Mouse (Mus musculus): ENCODE data around the gene Ubxn7. TPM values are rescaled to one million over a fixed set of nuclear protein-coding genes. Genes with fewer than 3 reads are reported as not detected.

Gene Ubxn7
- polyA plus RNA-seq, 1 experiment from 2014 or later, result 26.4 TPM

- Histone ChIP-seq H3K4me1 (peaks cover 3% of the 10 kb centered on the region; the same call in 1 of the 2 replicates), H3K4me3 (no peak overlapping the region), H3K9me3 (replicated peaks) (no peaks in the 10 kb centered on the region), H3K27ac (no peak overlapping the region), H3K27me3 (ENCODE audit: low read depth, poor library complexity, severe bottlenecking) (no peaks in the 10 kb centered on the region), H3K36me3 (peaks cover 74% of the 10 kb centered on the region)
- 91% methylated on average over 3 of the region's 3 CpGs for WGBS
- DNase-seq (ENCODE audit: low spot score), result no peak
Observed at GRCm38 (mm10) chr16:32390882-32391281, 58.8 kb downstream of the Ubxn7 start.

GRCm38 (mm10) chr16:32395679-32396540, 63.9 kb downstream of the Ubxn7 start:
- H3K4me3 ChIP-seq, result no peak overlapping the region
- no peak for DNase-seq (ENCODE audit: low spot score)
- H3K4me1 ChIP-seq, result peaks cover 5% of the 10 kb centered on the region; the same call in 1 of the 2 replicates
- no peak overlapping the region for H3K27ac ChIP-seq
- peaks cover 31% of the 10 kb centered on the region for H3K36me3 ChIP-seq
- no peaks in the 10 kb centered on the region for H3K9me3 ChIP-seq (replicated peaks)
- 76% methylated on average over 6 of the region's 6 CpGs for WGBS
- no peaks in the 10 kb centered on the region for H3K27me3 ChIP-seq (ENCODE audit: low read depth, poor library complexity, severe bottlenecking)

- no peaks in the 10 kb centered on the region for H3K9me3 ChIP-seq (replicated peaks)
- H3K4me1 ChIP-seq, result peaks cover 5% of the 10 kb centered on the region; the same call in 1 of the 2 replicates
- H3K27ac ChIP-seq, result no peak overlapping the region
- no peak overlapping the region for H3K4me3 ChIP-seq
- H3K36me3 ChIP-seq, result peaks cover 25% of the 10 kb centered on the region
- 75% methylated on average over 3 of the region's 3 CpGs for WGBS
- DNase-seq (ENCODE audit: low spot score), result no peak
- no peaks in the 10 kb centered on the region for H3K27me3 ChIP-seq (ENCODE audit: low read depth, poor library complexity, severe bottlenecking)
Observed at GRCm38 (mm10) chr16:32396541-32396835, 64.4 kb downstream of the Ubxn7 start.

DNA sequence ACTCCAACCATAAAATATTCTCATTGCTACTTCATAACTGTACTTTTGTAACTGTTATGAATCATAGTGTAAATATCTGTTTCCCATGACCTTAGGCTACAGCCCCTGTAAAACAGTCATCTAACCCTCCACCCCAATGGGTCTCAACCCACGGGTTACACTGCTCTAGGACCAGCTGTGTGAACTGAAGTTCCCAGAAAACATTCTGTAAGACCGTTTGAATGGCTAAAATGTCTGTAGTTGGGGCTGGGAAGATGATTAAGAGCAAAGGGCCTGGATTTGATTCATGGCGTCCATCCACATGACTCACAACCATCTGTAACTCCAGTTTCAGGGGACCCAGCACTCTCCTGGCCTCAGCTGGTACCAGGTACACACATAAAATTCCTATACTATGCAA, 66.1 kb downstream of the Ubxn7 start:
- no peaks in the 10 kb centered on the region for H3K27me3 ChIP-seq (ENCODE audit: low read depth, poor library complexity, severe bottlenecking)
- 72% methylated on average over 3 of the region's 3 CpGs for WGBS

DNA sequence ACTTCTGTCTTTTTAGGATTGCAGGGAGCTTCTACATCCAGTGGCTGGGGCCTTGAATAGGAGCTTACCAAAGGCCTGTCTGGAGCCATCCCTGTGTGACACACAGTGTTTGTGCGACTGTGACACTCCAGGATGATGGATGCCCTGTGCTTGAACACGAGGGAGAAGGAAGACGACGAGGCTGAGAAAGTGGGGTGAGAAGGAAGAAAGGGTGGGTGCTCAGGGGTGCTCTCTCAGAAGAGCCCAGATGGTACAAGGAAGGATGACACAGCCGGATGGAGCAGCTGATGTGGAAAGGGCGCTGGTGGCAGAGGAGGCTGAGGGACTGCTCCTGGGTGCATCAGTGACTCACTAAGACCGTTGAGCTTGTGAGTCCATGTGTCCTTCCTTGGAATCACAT, 68.2 kb downstream of the Ubxn7 start, which contains the start of gene Tm4sf19:
Gene Tm4sf19, plus strand, starts transcription at position 240 of the 400 bp plus-strand sequence.
- Histone ChIP-seq H3K4me3 (no peak within 1 kb of the TSS), H3K9me3 (replicated peaks) (no peaks in the 10 kb centered on the region), H3K27me3 (ENCODE audit: low read depth, poor library complexity, severe bottlenecking) (no peaks in the 10 kb centered on the region), H3K27ac (no peak within 1 kb of the TSS), H3K4me1 (peaks cover 5% of the 10 kb centered on the region; the same call in 1 of the 2 replicates), H3K36me3 (no peaks in the 10 kb centered on the region)
- WGBS, result 83% methylated on average over 7 of the region's 7 CpGs
- no peak for DNase-seq (ENCODE audit: low spot score)

More for the DNA sequence above, 66.1 kb downstream of the Ubxn7 start:
- Histone ChIP-seq H3K36me3 (peaks cover 8% of the 10 kb centered on the region), H3K27ac (no peak overlapping the region), H3K4me1 (peaks cover 5% of the 10 kb centered on the region; the same call in 1 of the 2 replicates), H3K4me3 (no peak overlapping the region), H3K9me3 (replicated peaks) (no peaks in the 10 kb centered on the region)
- DNase-seq (ENCODE audit: low spot score), result no peak

DNA sequence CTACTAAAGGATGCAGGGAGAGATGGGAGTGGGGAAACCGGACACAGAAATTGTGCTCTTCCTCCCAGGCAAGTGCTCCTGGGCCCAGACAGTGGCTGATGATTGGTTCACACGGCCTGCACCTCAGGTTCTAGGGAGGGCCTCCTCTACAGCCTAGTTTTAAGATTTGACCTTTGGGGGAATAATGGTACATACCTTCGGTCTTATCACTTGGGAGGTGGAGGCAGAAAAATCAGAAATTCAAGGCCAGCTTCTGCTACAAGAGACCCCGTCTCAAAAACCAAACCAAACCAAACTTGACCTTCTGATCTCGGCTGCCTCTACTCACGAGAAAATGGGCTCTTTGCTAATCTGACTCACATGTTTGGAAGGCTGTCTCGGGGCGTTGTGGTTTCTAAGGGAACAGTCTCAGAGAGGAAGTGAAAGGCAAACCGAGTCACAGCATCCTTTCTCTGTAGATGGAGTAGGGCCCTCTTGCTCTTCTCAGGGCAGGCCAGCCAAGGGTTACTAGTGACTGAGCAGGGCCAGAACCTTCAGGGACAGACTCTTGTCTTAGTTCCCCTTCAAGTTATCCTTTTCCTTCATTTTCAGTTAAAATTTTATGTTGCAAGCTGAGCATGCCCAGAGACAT, 69.4 kb downstream of the Ubxn7 start:
- no peaks in the 10 kb centered on the region for H3K9me3 ChIP-seq (replicated peaks)
- H3K4me1 ChIP-seq, result peaks cover 4% of the 10 kb centered on the region
- no peak overlapping the region for H3K4me3 ChIP-seq
- DNase-seq (ENCODE audit: low spot score), result no peak
- no peaks in the 10 kb centered on the region for H3K36me3 ChIP-seq
- no peak overlapping the region for H3K27ac ChIP-seq
- 78% methylated on average over 9 of the region's 9 CpGs for WGBS
- no peaks in the 10 kb centered on the region for H3K27me3 ChIP-seq (ENCODE audit: low read depth, poor library complexity, severe bottlenecking)

GRCm38 (mm10) chr16:32402818-32403217, 70.8 kb downstream of the Ubxn7 start:
- no peak for DNase-seq (ENCODE audit: low spot score)
- Histone ChIP-seq H3K27me3 (ENCODE audit: low read depth, poor library complexity, severe bottlenecking) (no peaks in the 10 kb centered on the region), H3K9me3 (replicated peaks) (no peaks in the 10 kb centered on the region), H3K27ac (no peak overlapping the region), H3K4me1 (peaks cover 12% of the 10 kb centered on the region), H3K4me3 (no peak overlapping the region), H3K36me3 (no peaks in the 10 kb centered on the region)
- WGBS, result 87% methylated on average over 3 of the region's 3 CpGs

GRCm38 (mm10) chr16:32405716-32406115, 73.7 kb downstream of the Ubxn7 start:
- no peaks in the 10 kb centered on the region for H3K36me3 ChIP-seq
- DNase-seq (ENCODE audit: low spot score), result no peak
- WGBS, result 92% methylated on average over 9 of the region's 9 CpGs
- H3K27me3 ChIP-seq (ENCODE audit: low read depth, poor library complexity, severe bottlenecking), result no peaks in the 10 kb centered on the region
- no peak overlapping the region for H3K27ac ChIP-seq
- H3K4me3 ChIP-seq, result no peak overlapping the region
- H3K4me1 ChIP-seq, result peaks cover 12% of the 10 kb centered on the region
- no peaks in the 10 kb centered on the region for H3K9me3 ChIP-seq (replicated peaks)

GRCm38 (mm10) chr16:32406671-32407070, 74.6 kb downstream of the Ubxn7 start:
- H3K9me3 ChIP-seq (replicated peaks), result no peaks in the 10 kb centered on the region
- 67% methylated on average over 6 of the region's 6 CpGs for WGBS
- no peak overlapping the region for H3K27ac ChIP-seq

GRCm38 (mm10) chr16:32407730-32408129, 75.7 kb downstream of the Ubxn7 start:
- Histone ChIP-seq H3K4me1 (peaks cover 12% of the 10 kb centered on the region), H3K9me3 (replicated peaks) (no peaks in the 10 kb centered on the region), H3K27ac (no peak overlapping the region), H3K36me3 (no peaks in the 10 kb centered on the region), H3K27me3 (ENCODE audit: low read depth, poor library complexity, severe bottlenecking) (no peaks in the 10 kb centered on the region), H3K4me3 (no peak overlapping the region)
- no peak for DNase-seq (ENCODE audit: low spot score)
- 82% methylated on average over 10 of the region's 10 CpGs for WGBS

More at GRCm38 (mm10) chr16:32406671-32407070, 74.6 kb downstream of the Ubxn7 start:
- Histone ChIP-seq H3K4me3 (no peak overlapping the region), H3K36me3 (no peaks in the 10 kb centered on the region), H3K4me1 (peaks cover 12% of the 10 kb centered on the region), H3K27me3 (ENCODE audit: low read depth, poor library complexity, severe bottlenecking) (no peaks in the 10 kb centered on the region)
- DNase-seq (ENCODE audit: low spot score), result no peak

DNA sequence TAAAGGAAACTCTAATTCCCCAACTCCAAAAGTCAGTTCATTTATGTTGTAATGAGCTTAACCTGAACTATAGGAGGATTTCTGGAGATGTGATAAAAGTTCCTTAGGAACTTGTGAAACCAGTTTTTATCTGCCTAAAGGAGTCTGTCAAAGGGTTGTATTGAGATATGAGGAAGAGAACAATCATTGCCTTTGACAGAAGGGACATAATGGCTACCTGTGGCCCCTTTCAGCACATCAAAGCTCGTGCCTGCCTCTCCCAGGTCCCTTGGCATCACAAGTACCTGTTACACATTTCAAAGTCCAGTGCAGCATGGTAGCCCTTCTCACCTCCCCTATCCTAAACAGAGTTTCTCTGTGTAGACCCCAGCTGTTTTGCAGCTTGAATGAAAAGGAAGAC, 85.4 kb downstream of the Ubxn7 start:
- peaks cover 14% of the 10 kb centered on the region for H3K4me1 ChIP-seq
- DNase-seq (ENCODE audit: low spot score), result no peak
- WGBS, result 74% methylated on average over 1 of the region's 1 CpGs
- no peak overlapping the region for H3K4me3 ChIP-seq
- H3K9me3 ChIP-seq (replicated peaks), result no peaks in the 10 kb centered on the region
- H3K27ac ChIP-seq, result no peak overlapping the region
- no peaks in the 10 kb centered on the region for H3K27me3 ChIP-seq (ENCODE audit: low read depth, poor library complexity, severe bottlenecking)
- no peaks in the 10 kb centered on the region for H3K36me3 ChIP-seq

DNA sequence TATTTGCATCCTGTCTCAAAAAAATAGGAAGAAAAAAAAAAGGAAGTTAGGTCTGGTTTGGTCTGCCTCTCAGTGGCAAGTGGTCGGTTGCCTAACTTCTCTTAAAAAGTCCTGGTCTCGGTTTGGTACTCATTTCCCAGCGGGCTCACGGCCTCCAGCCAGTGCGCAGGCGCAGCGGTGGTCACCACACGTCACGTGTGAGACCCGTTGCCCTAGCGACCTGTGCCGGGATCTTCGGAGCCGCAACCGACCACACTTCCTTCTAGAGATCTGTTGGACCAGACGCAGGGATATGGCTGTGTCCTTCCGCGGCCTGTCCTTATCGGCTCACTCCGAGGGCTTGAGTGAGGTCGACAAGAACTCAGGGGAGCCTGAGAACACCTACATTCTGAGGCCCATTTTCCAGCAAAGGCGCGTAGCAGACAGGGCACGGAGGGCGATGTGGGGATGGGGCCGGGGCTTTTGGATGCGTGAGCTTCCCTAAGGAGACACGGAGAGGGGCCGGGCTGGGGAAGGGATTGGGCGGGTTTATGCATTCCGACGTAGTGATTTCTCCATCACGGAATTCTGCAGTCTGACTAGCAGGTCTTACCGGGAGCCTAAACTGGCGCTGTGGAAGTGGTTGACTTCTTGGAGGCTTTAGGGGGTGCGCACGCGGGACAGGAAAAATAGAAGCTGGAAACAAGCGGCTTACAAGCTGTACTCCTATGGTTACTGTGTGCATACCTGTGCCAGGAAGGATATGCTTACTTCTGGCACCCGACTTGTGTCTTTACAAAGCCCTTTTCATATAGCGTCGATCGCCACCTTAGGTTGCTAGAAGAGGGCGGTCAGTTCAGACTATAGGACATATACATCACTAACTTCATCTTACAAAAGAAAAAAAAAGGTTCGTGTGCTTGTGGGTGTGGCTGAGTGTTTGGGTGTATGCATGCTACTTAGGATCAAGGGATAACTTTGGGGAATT, 87.7 kb downstream of the Ubxn7 start, which contains the start of gene Tctex1d2:
Gene Tctex1d2, plus strand, starts transcription at position 186 of the 967 bp plus-strand sequence.
- no peaks in the 10 kb centered on the region for H3K27me3 ChIP-seq (ENCODE audit: low read depth, poor library complexity, severe bottlenecking)
- H3K36me3 ChIP-seq, result no peaks in the 10 kb centered on the region
- DNase-seq (ENCODE audit: low spot score), result peak; percentile 97
- H3K9me3 ChIP-seq (replicated peaks), result no peaks in the 10 kb centered on the region
- WGBS, result 1% methylated on average over 45 of the region's 45 CpGs
- H3K4me3 ChIP-seq, result peak within 1 kb of the TSS; percentile 71
- H3K27ac ChIP-seq, result peak within 1 kb of the TSS; percentile 92
- H3K4me1 ChIP-seq, result peaks cover 14% of the 10 kb centered on the region

Measured in limb, embryonic 10.5 days (tissue).